Mouse (Mus musculus) left cerebral cortex, adult 18-20 months (tissue): Measurements from ENCODE around the gene Galk1. TPM values are rescaled to one million over a fixed set of nuclear protein-coding genes. Genes with fewer than 3 reads are reported as not detected.

Experiments
- DNase-seq, 2 experiments: peaks; one replicate each; pipeline ENCODE4 v3.0.0; 2021 to 2022; ENCODE audit warnings: low spot score in 2 of 2, mixed read lengths in 1 of 2
- long read RNA-seq, 2 experiments: library from polyadenylated mRNA; stranded (forward); transcript quantifications; one replicate each; pipeline ENCODE4 v2.0.0; 2021
- total RNA-seq, 2 experiments: library from RNA; stranded (reverse); gene quantifications; 2 replicates each; pipeline ENCODE4 v1.2.3; 2021

Galk1 gene
- 10 to 100 TPM; 15.5 to 16.3 TPM for total RNA-seq
- long read RNA-seq, experiment 1, transcript Galk1-201 (8 exons, 1,406 nt): major isoform, 22 of 26 reads
- long read RNA-seq, experiment 1, partial matches to known transcripts: 1 of 26 reads
- long read RNA-seq, experiment 1, other reads (novel, unspliced or antisense): 3 of 26 reads
- long read RNA-seq, experiment 2, transcript Galk1-201 (8 exons, 1,406 nt): major isoform, 13 of 18 reads
- long read RNA-seq, experiment 2, partial matches to known transcripts: 3 of 18 reads
- long read RNA-seq, experiment 2, other reads (novel, unspliced or antisense): 2 of 18 reads

GRCm38 (mm10) chr11:116012262-116012947 is at the start of gene Galk1:
Gene Galk1, minus strand, starts transcription at chr11:116012719.
- peak; percentile 75 to 87 for DNase-seq

GRCm38 (mm10) chr11:116061641-116062415 is 49.3 kb upstream of the Galk1 start:
- peak; percentile 65 to 77 for DNase-seq

- no peak for DNase-seq
These were observed 48.1 kb upstream of the Galk1 start for GRCm38 (mm10) chr11:116060596-116060995.

GRCm38 (mm10) chr11:116059691-116060025 is 47.1 kb upstream of the Galk1 start:
- DNase-seq: no peak

- no peak for DNase-seq
These were observed 46.6 kb upstream of the Galk1 start for GRCm38 (mm10) chr11:116058868-116059690.

- DNase-seq: peak; percentile 67 to 78
These were observed 45.6 kb upstream of the Galk1 start for GRCm38 (mm10) chr11:116058022-116058614.

- DNase-seq: no peak
These were observed 44.8 kb upstream of the Galk1 start for GRCm38 (mm10) chr11:116057237-116057881.

GRCm38 (mm10) chr11:116055873-116056272 is 43.4 kb upstream of the Galk1 start:
- no peak for DNase-seq

- no peak for DNase-seq
These were observed 41.2 kb upstream of the Galk1 start for GRCm38 (mm10) chr11:116053510-116054229.

- DNase-seq: no peak
These were observed 37.7 kb upstream of the Galk1 start for GRCm38 (mm10) chr11:116050196-116050595.

- DNase-seq: no peak
These were observed 37.1 kb upstream of the Galk1 start for GRCm38 (mm10) chr11:116049610-116050009.

GRCm38 (mm10) chr11:116045173-116045572 is 32.7 kb upstream of the Galk1 start:
- no peak for DNase-seq

- no peak for DNase-seq
These were observed 30.8 kb upstream of the Galk1 start for GRCm38 (mm10) chr11:116043286-116043685.

- DNase-seq: no peak
These were observed 30.0 kb upstream of the Galk1 start for GRCm38 (mm10) chr11:116042372-116043138.

GRCm38 (mm10) chr11:116041833-116042232 is 29.3 kb upstream of the Galk1 start:
- DNase-seq: no peak

GRCm38 (mm10) chr11:116040593-116040992 is 28.1 kb upstream of the Galk1 start:
- no peak for DNase-seq

- no peak for DNase-seq
These were observed 25.3 kb upstream of the Galk1 start for GRCm38 (mm10) chr11:116037826-116038225.

GRCm38 (mm10) chr11:116036671-116037070 is 24.2 kb upstream of the Galk1 start:
- no peak for DNase-seq

GRCm38 (mm10) chr11:116034584-116034983 is 22.1 kb upstream of the Galk1 start:
- no peak for DNase-seq
